Comparison of ENCODE assay signal across 22 mouse cellular contexts in the genomic region with DNA sequence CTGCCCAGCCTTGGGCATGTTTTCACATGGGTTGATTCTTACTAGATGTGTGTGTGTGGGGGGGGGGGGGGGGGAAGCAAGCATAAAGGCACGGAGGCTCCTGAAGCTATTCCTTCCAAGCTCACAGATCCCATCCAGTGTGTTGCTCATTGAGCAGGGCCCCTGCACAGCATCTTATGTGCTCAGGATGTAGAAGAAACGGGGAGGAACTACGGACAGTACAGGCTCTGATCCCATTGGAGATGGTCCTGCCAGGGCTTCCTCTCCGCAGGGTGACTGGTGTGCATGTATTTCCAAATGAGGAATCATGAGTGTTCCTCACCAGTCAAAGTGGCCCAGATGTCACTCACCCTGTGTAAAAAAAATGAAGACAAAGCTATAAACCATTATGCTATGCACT. TPM values are rescaled to one million over a fixed set of nuclear protein-coding genes. Genes with fewer than 3 reads are reported as not detected.
DNase-seq lines count a peak whose midpoint lies in the region; ATAC-seq and TF ChIP-seq lines count a peak whose summit lies in the region.
"Had no signal": no experiment of that assay in that cellular context is flagged by ENCODE, and none has a peak within 500 bp of the region (broad histone marks: within the 10 kb centered on the region; RNA-seq: fewer than 3 reads in every experiment).

No protein-coding gene starts in this region.

- no peaks in the 10 kb centered on the region for H3K36me3 ChIP-seq in forebrain, embryonic 11.5 days (ENCODE audit: control insufficient read depth, insufficient read depth, low read length)
- no peaks in the 10 kb centered on the region for H3K36me3 ChIP-seq in forebrain, embryonic 16.5 days (ENCODE audit: control insufficient read depth, insufficient read depth)
- no peaks in the 10 kb centered on the region for H3K36me3 ChIP-seq in midbrain, embryonic 10.5 days
- H3K36me3 ChIP-seq in midbrain, postnatal 0 days (ENCODE audit: insufficient read depth, low read length) = no peaks in the 10 kb centered on the region
- H3K36me3 ChIP-seq in neural tube, embryonic 14.5 days (ENCODE audit: control insufficient read depth, insufficient read depth, low read length) = no peaks in the 10 kb centered on the region
- no peaks in the 10 kb centered on the region for H3K36me3 ChIP-seq in neural tube, embryonic 15.5 days
- H3K36me3 ChIP-seq in kidney, adult 2 months (ENCODE audit: control insufficient read depth, insufficient read depth, low read length) = no peaks in the 10 kb centered on the region
- H3K36me3 ChIP-seq: embryonic facial prominence, embryonic 13.5 days; heart, embryonic 12.5 days; hindbrain, embryonic 10.5 days had no signal

- no peak for ATAC-seq in forebrain, embryonic 11.5 days (replicated peaks; ENCODE audit: low FRiP score)
- ATAC-seq in forebrain, embryonic 16.5 days = no peak
- no peak for ATAC-seq in midbrain, postnatal 0 days (ENCODE audit: low FRiP score)
- peak; percentile 59 for ATAC-seq in neural tube, embryonic 14.5 days (ENCODE audit: low read depth)
- ATAC-seq in neural tube, embryonic 15.5 days (ENCODE audit: low FRiP score) = no peak

- H3K27ac ChIP-seq in forebrain, embryonic 11.5 days (ENCODE audit: low read depth, low read length) = peak overlapping the region; percentile 48; the same call in 1 of the 2 replicates
- H3K27ac ChIP-seq in forebrain, embryonic 16.5 days (ENCODE audit: low read length) = no peak overlapping the region
- H3K27ac ChIP-seq in midbrain, embryonic 10.5 days (replicated peaks) = peak overlapping the region; percentile 55
- H3K27ac ChIP-seq in midbrain, postnatal 0 days (ENCODE audit: low read depth, low read length) = no peak overlapping the region
- no peak overlapping the region for H3K27ac ChIP-seq in neural tube, embryonic 14.5 days (ENCODE audit: low read depth, low read length)
- no peak overlapping the region for H3K27ac ChIP-seq in neural tube, embryonic 15.5 days (replicated peaks)
- H3K27ac ChIP-seq in kidney, adult 2 months (ENCODE audit: insufficient read depth, low read depth, low read length) = no peak overlapping the region
- H3K27ac ChIP-seq: embryonic facial prominence, embryonic 13.5 days; hindbrain, embryonic 10.5 days; hindbrain, embryonic 14.5 days had no signal

- no peak for TF ChIP-seq CTCF in midbrain, postnatal 0 days (IDR thresholded peaks at IDR 0.05)
- TF ChIP-seq CTCF in kidney, adult 2 months (conservative IDR thresholded peaks at IDR 0.05; ENCODE audit: insufficient read depth, insufficient read length, low read depth, low read length) = no peak

- H3K4me1 ChIP-seq in forebrain, embryonic 11.5 days (replicated peaks; ENCODE audit: control insufficient read depth, insufficient read depth, low read length) = peaks cover 12% of the 10 kb centered on the region
- H3K4me1 ChIP-seq in forebrain, embryonic 16.5 days (replicated peaks; ENCODE audit: control insufficient read depth, insufficient read depth, low read length) = peaks cover 14% of the 10 kb centered on the region
- peaks cover 59% of the 10 kb centered on the region for H3K4me1 ChIP-seq in midbrain, embryonic 10.5 days
- H3K4me1 ChIP-seq in midbrain, postnatal 0 days (ENCODE audit: insufficient read depth, low read length) = no peaks in the 10 kb centered on the region
- 0 out of 2 replicates have a peak, but pooled peaks cover 9% of the 10 kb centered on the region for H3K4me1 ChIP-seq in neural tube, embryonic 14.5 days (ENCODE audit: control insufficient read depth, insufficient read depth, low read length)
- peaks cover 10% of the 10 kb centered on the region; the same call in 1 of the 2 replicates for H3K4me1 ChIP-seq in neural tube, embryonic 15.5 days
- no peaks in the 10 kb centered on the region for H3K4me1 ChIP-seq in kidney, adult 2 months (ENCODE audit: control insufficient read depth, insufficient read depth, low read length)
- H3K4me1 ChIP-seq: heart, embryonic 12.5 days had no signal

- WGBS in forebrain, embryonic 11.5 days = 50% methylated on average over 4 of the region's 4 CpGs
- WGBS in forebrain, embryonic 16.5 days = 47% methylated on average over 4 of the region's 4 CpGs
- 49% methylated on average over 4 of the region's 4 CpGs for WGBS in midbrain, embryonic 10.5 days
- WGBS in midbrain, postnatal 0 days = 47% methylated on average over 4 of the region's 4 CpGs
- 41% methylated on average over 4 of the region's 4 CpGs for WGBS in neural tube, embryonic 14.5 days
- WGBS in neural tube, embryonic 15.5 days = 39% methylated on average over 4 of the region's 4 CpGs
- 95% methylated on average over 4 of the region's 4 CpGs for WGBS in kidney, adult 2 months

- H3K9me3 ChIP-seq in forebrain, embryonic 11.5 days (ENCODE audit: control insufficient read depth, low read length) = no peaks in the 10 kb centered on the region
- H3K9me3 ChIP-seq in forebrain, embryonic 16.5 days (ENCODE audit: control insufficient read depth, low read length) = no peaks in the 10 kb centered on the region
- H3K9me3 ChIP-seq in midbrain, embryonic 10.5 days (replicated peaks) = no peaks in the 10 kb centered on the region
- H3K9me3 ChIP-seq in midbrain, postnatal 0 days (ENCODE audit: low read length) = no peaks in the 10 kb centered on the region
- no peaks in the 10 kb centered on the region for H3K9me3 ChIP-seq in neural tube, embryonic 14.5 days (ENCODE audit: control insufficient read depth, low read length)
- no peaks in the 10 kb centered on the region for H3K9me3 ChIP-seq in neural tube, embryonic 15.5 days (replicated peaks)
- H3K9me3 ChIP-seq: embryonic facial prominence, embryonic 13.5 days; heart, embryonic 12.5 days; hindbrain, embryonic 10.5 days had no signal

- no peaks in the 10 kb centered on the region for H3K27me3 ChIP-seq in forebrain, embryonic 11.5 days (ENCODE audit: control insufficient read depth, insufficient read depth, low read length)
- no peaks in the 10 kb centered on the region for H3K27me3 ChIP-seq in forebrain, embryonic 16.5 days (replicated peaks; ENCODE audit: control insufficient read depth, insufficient read depth, low read length)
- H3K27me3 ChIP-seq in midbrain, embryonic 10.5 days (ENCODE audit: low read depth, poor library complexity, severe bottlenecking) = peaks cover 74% of the 10 kb centered on the region
- H3K27me3 ChIP-seq in midbrain, postnatal 0 days (ENCODE audit: insufficient read depth, low read length) = no peaks in the 10 kb centered on the region
- no peaks in the 10 kb centered on the region for H3K27me3 ChIP-seq in neural tube, embryonic 14.5 days (ENCODE audit: control insufficient read depth, insufficient read depth, low read length)
- H3K27me3 ChIP-seq in neural tube, embryonic 15.5 days (replicated peaks) = no peaks in the 10 kb centered on the region
- no peaks in the 10 kb centered on the region for H3K27me3 ChIP-seq in kidney, adult 2 months (replicated peaks; ENCODE audit: control insufficient read depth, insufficient read depth, low read length)
- H3K27me3 ChIP-seq: embryonic facial prominence, embryonic 13.5 days; heart, embryonic 12.5 days had no signal

- DNase-seq in forebrain, embryonic 11.5 days (ENCODE audit: low spot score) = no peak
- no peak for DNase-seq in midbrain, embryonic 10.5 days (ENCODE audit: low spot score)
- DNase-seq in midbrain, postnatal 0 days (ENCODE audit: low spot score) = no peak
- no peak for DNase-seq in kidney, adult 2 months
- DNase-seq: adrenal gland, postnatal 10 days; cerebellum, adult 11-12 months; cerebellum, adult 9-10 months; cerebellum, postnatal 25 days; gastrocnemius, postnatal 10 days had no signal

- H3K9ac ChIP-seq in forebrain, embryonic 11.5 days (ENCODE audit: low read length) = no peak overlapping the region
- H3K9ac ChIP-seq in forebrain, embryonic 16.5 days (replicated peaks; ENCODE audit: low read depth, low read length) = no peak overlapping the region
- no peak overlapping the region for H3K9ac ChIP-seq in midbrain, postnatal 0 days (replicated peaks; ENCODE audit: low read length, poor library complexity, severe bottlenecking)
- no peak overlapping the region for H3K9ac ChIP-seq in neural tube, embryonic 14.5 days (replicated peaks; ENCODE audit: low read depth, low read length)
- no peak overlapping the region for H3K9ac ChIP-seq in neural tube, embryonic 15.5 days (replicated peaks)
- H3K9ac ChIP-seq: embryonic facial prominence, embryonic 13.5 days; heart, embryonic 12.5 days; hindbrain, embryonic 14.5 days had no signal

- no peak overlapping the region for H3K4me3 ChIP-seq in forebrain, embryonic 11.5 days (ENCODE audit: low read depth, low read length)
- no peak overlapping the region for H3K4me3 ChIP-seq in forebrain, embryonic 16.5 days (replicated peaks; ENCODE audit: low read length)
- no peak overlapping the region for H3K4me3 ChIP-seq in midbrain, embryonic 10.5 days
- no peak overlapping the region for H3K4me3 ChIP-seq in midbrain, postnatal 0 days (ENCODE audit: low read depth, low read length)
- no peak overlapping the region for H3K4me3 ChIP-seq in neural tube, embryonic 14.5 days (ENCODE audit: low read depth, low read length)
- no peak overlapping the region for H3K4me3 ChIP-seq in neural tube, embryonic 15.5 days (replicated peaks)
- no peak overlapping the region for H3K4me3 ChIP-seq in kidney, adult 2 months (ENCODE audit: insufficient read depth, low read depth, low read length)
- H3K4me3 ChIP-seq: embryonic facial prominence, embryonic 13.5 days; heart, embryonic 12.5 days; hindbrain, embryonic 10.5 days had no signal

- H3K4me2 ChIP-seq in forebrain, embryonic 11.5 days (ENCODE audit: low read depth, low read length, severe bottlenecking) = no peak overlapping the region
- no peak overlapping the region for H3K4me2 ChIP-seq in forebrain, embryonic 16.5 days (ENCODE audit: low read length)
- no peak overlapping the region for H3K4me2 ChIP-seq in midbrain, postnatal 0 days (ENCODE audit: low read depth, low read length, poor library complexity, severe bottlenecking)
- no peak overlapping the region for H3K4me2 ChIP-seq in neural tube, embryonic 14.5 days (ENCODE audit: low read depth, low read length)
- no peak overlapping the region for H3K4me2 ChIP-seq in neural tube, embryonic 15.5 days
- H3K4me2 ChIP-seq: embryonic facial prominence, embryonic 13.5 days; heart, embryonic 12.5 days; hindbrain, embryonic 14.5 days had no signal

- no peak for TF ChIP-seq POLR2A in kidney, adult 2 months (IDR thresholded peaks at IDR 0.05; ENCODE audit: low read depth, low read length)

RNA-seq across cellular contexts. Expression of a gene that starts 42.8 kb away (rescaled TPM):
- not detected in 2 replicates for polyA plus RNA-seq in forebrain, embryonic 11.5 days (2014; fragmentation: Nextera tagmentation; extraction: Ambion mirVana)
- not detected in 2 replicates for polyA plus RNA-seq in forebrain, embryonic 16.5 days (2015; fragmentation: Nextera tagmentation; extraction: Ambion mirVana)
- polyA plus RNA-seq in midbrain, embryonic 10.5 days (2016; fragmentation: Nextera tagmentation; extraction: Ambion mirVana) = 0.20 and 0.36 TPM in 2 replicates
- not detected in 2 replicates for total RNA-seq in midbrain, postnatal 0 days (2014; rRNA removed)
- polyA plus RNA-seq in midbrain, postnatal 0 days (2015; fragmentation: Nextera tagmentation; extraction: Ambion mirVana) = 0.27 and 0.34 TPM in 2 replicates
- polyA plus RNA-seq in neural tube, embryonic 14.5 days (2014; fragmentation: Nextera tagmentation; extraction: Ambion mirVana) = 0.55 TPM in 1 of 2 replicates, not detected in the other
- polyA plus RNA-seq in neural tube, embryonic 15.5 days (2015; fragmentation: Nextera tagmentation; extraction: Ambion mirVana) = 0.26 and 0.37 TPM in 2 replicates
- 0.12 TPM in 1 of 2 replicates, not detected in the other for polyA plus RNA-seq in kidney, adult 2 months (2012; rRNA removed)
- total RNA-seq: gastrocnemius, postnatal 4 days; heart, postnatal 25 days; MEL had no signal
- polyA plus RNA-seq: C2C12; cortical plate, adult 2 months; embryonic facial prominence, embryonic 13.5 days; frontal cortex, adult 2 months; heart, embryonic 12.5 days; hindbrain, embryonic 14.5 days had no signal

Comparison
In these comparisons a context has a peak if more than half of its experiments do, and no peak if none do; other contexts are left out.
1. H3K27ac ChIP-seq: peak in forebrain, embryonic 11.5 days (single experiment) and midbrain, embryonic 10.5 days (single experiment); none in forebrain, embryonic 16.5 days (single experiment), midbrain, postnatal 0 days (single experiment), neural tube, embryonic 14.5 days (single experiment), neural tube, embryonic 15.5 days (single experiment) and kidney, adult 2 months (single experiment).